Comparison of ENCODE assay signal across 28 mouse cellular contexts in genomic region chr11:58289992-58290682, GRCm38 (mm10). TPM values are rescaled to one million over a fixed set of nuclear protein-coding genes. Genes with fewer than 3 reads are reported as not detected.
A peak's percentile ranks its signal among the peaks of the same experiment; 100 is the strongest.
DNase-seq lines count a peak whose midpoint lies in the region; ATAC-seq lines count a peak whose summit lies in the region.
"Had no signal": no experiment of that assay in that cellular context is flagged by ENCODE, and none has a peak within 500 bp of the region (broad histone marks: within the 10 kb centered on the region; RNA-seq: fewer than 3 reads in every experiment).

No protein-coding gene starts in this region.

- peak; percentile 81 for ATAC-seq in granulocyte monocyte progenitor cell, adult 5-6 weeks (replicated peaks; ENCODE audit: poor library complexity, severe bottlenecking)
- ATAC-seq: forebrain, embryonic 13.5 days; intestine, embryonic 16.5 days had no signal

- DNase-seq in adrenal gland, adult (ENCODE audit: inconsistent age in 2 of 2, low spot score in 1 of 2): peak; percentile 47 to 60
- DNase-seq in adrenal gland, postnatal 4 days (ENCODE audit: low spot score in 2 of 2): no peak
- DNase-seq in ES-CJ7 (ENCODE audit: low read depth, low spot score): peak; percentile 28
- peak; percentile 76 to 88 for DNase-seq in natural killer cell, adult 2 months (ENCODE audit: low spot score in 2 of 2)
- no peak for DNase-seq in frontal cortex, postnatal 36 days (ENCODE audit: low spot score in 2 of 2)
- no peak for DNase-seq in thymus, postnatal 0 days (ENCODE audit: low spot score)
- DNase-seq: cerebellum, adult 18-20 months; cerebellum, postnatal 25 days; embryo, embryonic 11 days; gastrocnemius, adult 2 months; heart, postnatal 4 days; kidney, postnatal 4 days; liver, embryonic 13.5 days; lung, embryonic 14.5 days; midbrain, embryonic 14.5 days; thymus, postnatal 4 days had no signal

RNA-seq across cellular contexts. Expression of gene 4930438A08Rik, which starts 15.5 kb away (rescaled TPM):
- total RNA-seq in adrenal gland, postnatal 4 days (2021): under 1 TPM; 0.28 to 0.85 TPM
- 2.2 TPM in 1 of 2 replicates, not detected in the other for total RNA-seq in granulocyte monocyte progenitor cell, adult 5-6 weeks (2014; fragmentation: Nextera tagmentation)
- total RNA-seq in granulocyte monocyte progenitor cell, adult 5-6 weeks (2017): 2.8 and 4.7 TPM in 2 replicates
- polyA plus RNA-seq in thymus, postnatal 0 days (2015; fragmentation: Nextera tagmentation; extraction: Ambion mirVana): 0.08 and 0.09 TPM in 2 replicates
- total RNA-seq: gastrocnemius, adult 2 months; gastrocnemius, postnatal 4 days; heart, postnatal 4 days; left cerebral cortex, postnatal 36 days; megakaryocyte-erythroid progenitor cell, adult 5-6 weeks had no signal
- polyA plus RNA-seq: embryonic facial prominence, embryonic 13.5 days; erythroblast, embryonic 14.5 days; forebrain, embryonic 13.5 days; heart, embryonic 10.5 days; hindbrain, embryonic 15.5 days; intestine, embryonic 16.5 days; kidney, embryonic 15.5 days; lung, embryonic 14.5 days; midbrain, embryonic 14.5 days; neural tube, embryonic 13.5 days had no signal

RNA-seq across cellular contexts. Expression of gene Zfp692, which starts 16.7 kb away (rescaled TPM):
- total RNA-seq in adrenal gland, postnatal 4 days (2021): 10 to 100 TPM; 13.4 to 15.0 TPM
- total RNA-seq in granulocyte monocyte progenitor cell, adult 5-6 weeks (2014; fragmentation: Nextera tagmentation): 35.3 and 35.8 TPM in 2 replicates
- 22.7 and 27.7 TPM in 2 replicates for total RNA-seq in granulocyte monocyte progenitor cell, adult 5-6 weeks (2017)
- polyA plus RNA-seq in thymus, postnatal 0 days (2015; fragmentation: Nextera tagmentation; extraction: Ambion mirVana): 12.8 and 14.1 TPM in 2 replicates

RNA-seq across cellular contexts. Expression of gene Zfp672, which starts 40.0 kb away (rescaled TPM):
- total RNA-seq in adrenal gland, postnatal 4 days (2021): 10 to 100 TPM; 45.8 to 49.7 TPM
- 10.9 and 19.5 TPM in 2 replicates for total RNA-seq in granulocyte monocyte progenitor cell, adult 5-6 weeks (2014; fragmentation: Nextera tagmentation)
- 22.6 and 26.4 TPM in 2 replicates for total RNA-seq in granulocyte monocyte progenitor cell, adult 5-6 weeks (2017)
- polyA plus RNA-seq in thymus, postnatal 0 days (2015; fragmentation: Nextera tagmentation; extraction: Ambion mirVana): 59.2 and 72.2 TPM in 2 replicates

RNA-seq across cellular contexts. Expression of gene Sh3bp5l, which starts 40.4 kb away (rescaled TPM):
- 10 to 100 TPM; 47.4 to 54.1 TPM for total RNA-seq in adrenal gland, postnatal 4 days (2021)
- 4.5 and 10.7 TPM in 2 replicates for total RNA-seq in granulocyte monocyte progenitor cell, adult 5-6 weeks (2014; fragmentation: Nextera tagmentation)
- 10.3 and 17.8 TPM in 2 replicates for total RNA-seq in granulocyte monocyte progenitor cell, adult 5-6 weeks (2017)
- 29.2 and 30.4 TPM in 2 replicates for polyA plus RNA-seq in thymus, postnatal 0 days (2015; fragmentation: Nextera tagmentation; extraction: Ambion mirVana)

Comparison
In these comparisons a context has a peak if more than half of its experiments do, and no peak if none do; other contexts are left out.
1. DNase-seq: peak in adrenal gland, adult (2 of 2), ES-CJ7 (single experiment) and natural killer cell, adult 2 months (2 of 2); none in adrenal gland, postnatal 4 days (0 of 2), frontal cortex, postnatal 36 days (0 of 2) and thymus, postnatal 0 days (single experiment).